Mouse (Mus musculus) left cerebral cortex, adult 18-20 months (tissue): Measurements from ENCODE around the gene Spp2. TPM values are rescaled to one million over a fixed set of nuclear protein-coding genes. Genes with fewer than 3 reads are reported as not detected.

ENCODE experiments used
- DNase-seq, 2 experiments: peaks; one replicate each; pipeline ENCODE4 v3.0.0; 2021 to 2022; ENCODE audit warnings: low spot score in 2 of 2, mixed read lengths in 1 of 2
- long read RNA-seq, 2 experiments: library from polyadenylated mRNA; stranded (forward); transcript quantifications; one replicate each; pipeline ENCODE4 v2.0.0; 2021
- total RNA-seq, 2 experiments: library from RNA; stranded (reverse); gene quantifications; 2 replicates each; pipeline ENCODE4 v1.2.3; 2021

The Spp2 gene
- total RNA-seq = under 1 TPM; 0.40 to 0.63 TPM
- long read RNA-seq, experiment 1 = 0 reads
- long read RNA-seq, experiment 2 = 0 reads

DNA sequence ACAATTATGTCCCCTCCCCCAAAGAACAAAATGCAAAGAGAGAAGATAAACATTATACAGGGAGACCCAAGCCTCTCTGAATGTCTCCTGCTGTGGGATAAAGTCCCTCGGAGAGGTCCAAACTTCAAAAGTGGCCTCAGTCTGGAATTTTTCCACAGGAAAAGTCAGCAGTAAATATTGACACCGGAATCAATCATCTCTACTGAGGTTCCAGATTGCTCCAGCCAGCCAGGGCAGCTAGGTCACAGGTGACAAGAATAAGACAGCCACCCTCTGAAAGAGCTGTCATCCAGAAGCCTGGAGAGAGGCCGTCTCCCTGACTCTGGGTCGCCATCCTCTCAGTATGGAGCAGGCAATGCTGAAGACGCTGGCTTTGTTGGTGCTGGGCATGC, at the start of gene Spp2:
Gene Spp2 (plus strand): TSS at position 155 of the 392 bp plus-strand sequence.
- no peak for DNase-seq

DNA sequence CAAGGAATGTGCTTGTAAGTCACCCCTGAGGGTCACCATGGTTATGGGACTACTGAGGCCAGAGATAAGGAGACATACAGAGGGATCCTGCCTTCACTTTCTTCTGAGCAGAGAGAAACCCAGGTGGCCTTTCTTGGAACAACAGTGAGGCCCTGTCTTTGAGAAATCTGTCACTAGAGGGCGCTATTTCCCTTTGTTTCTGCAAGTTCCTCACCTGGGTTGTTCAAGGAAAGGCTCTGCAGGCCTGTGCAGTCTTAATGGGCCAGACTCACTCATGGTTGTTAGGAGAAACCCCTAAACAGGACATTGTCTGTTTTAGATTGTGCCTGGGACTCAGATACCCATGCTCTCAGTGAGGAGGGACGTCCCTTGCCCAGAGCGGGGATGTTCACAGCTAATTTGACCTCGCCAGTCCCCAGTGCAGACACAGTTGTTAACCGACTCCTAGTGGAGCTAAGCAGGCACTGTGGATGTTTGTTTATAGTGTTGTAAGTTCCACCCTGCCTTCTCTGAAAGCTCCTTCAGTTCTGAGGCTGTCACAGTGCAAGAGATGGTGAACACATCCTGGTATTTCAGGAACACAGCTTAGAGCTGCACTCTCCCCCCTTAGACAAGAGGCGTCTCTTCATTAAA, 49.2 kb upstream of the Spp2 start:
- peak; percentile 60 to 78 for DNase-seq

DNA sequence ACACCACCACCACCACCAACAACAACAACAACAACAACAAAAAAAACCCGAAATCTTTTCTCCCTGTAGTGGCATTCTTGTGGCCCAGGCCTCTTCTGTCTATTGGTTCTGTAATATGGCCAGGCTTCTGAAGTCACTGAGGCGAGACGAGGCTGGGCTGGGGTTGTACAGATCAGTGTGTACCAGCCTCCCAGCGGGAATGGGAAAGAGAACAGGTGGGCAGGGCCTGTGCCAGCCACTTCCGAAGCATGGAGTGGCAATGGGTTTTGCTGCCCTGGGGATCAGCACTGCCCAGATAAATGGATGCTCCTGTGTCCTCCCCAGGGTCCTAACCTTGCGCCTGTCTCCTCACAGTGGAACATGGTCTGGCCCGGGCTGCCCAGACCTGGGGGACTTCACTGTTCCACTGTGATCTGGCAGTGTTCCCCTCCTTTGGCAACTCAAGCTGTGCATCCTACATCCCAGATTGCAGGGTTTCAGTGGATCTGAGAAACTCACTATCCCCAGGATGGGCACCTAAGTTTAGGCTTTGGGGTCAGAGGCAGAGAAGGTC, 48.6 kb upstream of the Spp2 start:
- no peak for DNase-seq

GRCm38 (mm10) chr1:88361085-88361484, 45.7 kb upstream of the Spp2 start:
- DNase-seq = no peak

- DNase-seq = no peak
These were observed 39.7 kb upstream of the Spp2 start for GRCm38 (mm10) chr1:88366881-88367644.

DNA sequence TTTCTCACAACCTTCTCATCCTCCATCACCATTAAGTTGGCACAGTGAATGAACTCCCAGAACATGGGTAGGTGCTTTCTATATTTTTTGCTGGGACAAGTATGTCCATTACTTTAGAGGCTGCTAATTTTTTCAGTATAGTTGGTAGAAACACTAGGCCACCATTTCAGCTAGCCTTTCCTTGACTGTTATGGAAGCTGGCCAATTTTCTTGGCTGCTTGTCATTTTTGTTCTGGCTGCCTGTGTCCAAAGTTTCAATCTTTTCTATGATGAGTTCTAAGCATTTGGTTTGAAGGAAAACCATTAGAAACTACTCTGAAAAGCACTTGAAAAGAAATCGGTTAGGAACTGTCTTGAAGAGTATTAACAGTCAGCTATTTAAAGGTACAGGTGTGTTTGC, 28.3 kb upstream of the Spp2 start:
- no peak for DNase-seq

DNA sequence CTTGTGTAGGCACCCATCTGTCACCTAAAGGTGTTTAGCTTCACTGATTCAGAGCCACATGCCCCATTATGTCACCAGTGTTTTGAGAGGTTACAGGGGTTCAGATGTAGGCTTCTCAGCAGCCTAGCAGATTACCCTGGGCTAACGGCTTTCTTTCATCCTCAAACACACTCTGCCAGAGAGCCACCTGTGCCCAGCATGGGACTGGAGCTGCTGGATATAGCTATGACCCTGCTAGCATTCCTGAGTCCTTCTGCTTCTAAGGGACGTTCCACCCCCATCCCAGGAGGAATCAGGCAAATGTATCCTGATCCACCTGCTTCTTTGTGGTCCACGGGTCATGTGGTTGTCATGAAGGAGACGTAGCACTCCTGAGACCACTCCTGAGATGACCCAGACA, 15.1 kb upstream of the Spp2 start:
- DNase-seq = no peak

- no peak for DNase-seq
These were observed 13.4 kb upstream of the Spp2 start for GRCm38 (mm10) chr1:88393321-88393720.

GRCm38 (mm10) chr1:88403378-88403777, 3.4 kb upstream of the Spp2 start:
- DNase-seq = no peak

GRCm38 (mm10) chr1:88406078-88406806, 519 bp upstream of the Spp2 start:
- no peak for DNase-seq

GRCm38 (mm10) chr1:88408340-88408739, 1.6 kb downstream of the Spp2 start:
- no peak for DNase-seq

- no peak for DNase-seq
These were observed 5.3 kb downstream of the Spp2 start for GRCm38 (mm10) chr1:88412013-88412412.

GRCm38 (mm10) chr1:88418943-88419342, 12.2 kb downstream of the Spp2 start:
- no peak for DNase-seq

GRCm38 (mm10) chr1:88422045-88422444, 15.3 kb downstream of the Spp2 start:
- DNase-seq = no peak

- DNase-seq = no peak
These were observed 16.2 kb downstream of the Spp2 start for GRCm38 (mm10) chr1:88422846-88423395.

- peak; percentile 82 to 88 for DNase-seq
These were observed 18.0 kb downstream of the Spp2 start for GRCm38 (mm10) chr1:88424602-88425252.

- peak; percentile 9 to 22 for DNase-seq
These were observed 21.4 kb downstream of the Spp2 start for GRCm38 (mm10) chr1:88427987-88428741.

DNA sequence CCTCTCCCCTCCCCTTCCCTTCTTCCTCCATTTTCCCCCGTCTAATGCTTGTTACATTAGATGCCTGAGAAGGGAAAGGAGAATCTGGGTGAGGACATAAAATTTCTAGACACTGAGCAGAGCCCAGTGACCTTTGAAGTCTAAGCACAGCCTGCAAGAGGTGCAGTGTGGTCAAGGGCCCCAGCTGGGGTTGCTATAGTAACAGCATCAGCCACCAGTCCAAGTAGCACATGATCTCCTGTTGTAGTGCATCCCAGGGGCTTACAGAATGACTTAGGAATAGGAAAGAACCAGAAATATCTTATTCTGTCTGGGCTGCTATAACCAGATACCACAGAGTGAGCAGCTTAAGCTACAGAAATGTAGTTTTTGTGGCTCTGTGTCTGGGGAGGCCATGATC, 22.7 kb downstream of the Spp2 start:
- DNase-seq = no peak

DNA sequence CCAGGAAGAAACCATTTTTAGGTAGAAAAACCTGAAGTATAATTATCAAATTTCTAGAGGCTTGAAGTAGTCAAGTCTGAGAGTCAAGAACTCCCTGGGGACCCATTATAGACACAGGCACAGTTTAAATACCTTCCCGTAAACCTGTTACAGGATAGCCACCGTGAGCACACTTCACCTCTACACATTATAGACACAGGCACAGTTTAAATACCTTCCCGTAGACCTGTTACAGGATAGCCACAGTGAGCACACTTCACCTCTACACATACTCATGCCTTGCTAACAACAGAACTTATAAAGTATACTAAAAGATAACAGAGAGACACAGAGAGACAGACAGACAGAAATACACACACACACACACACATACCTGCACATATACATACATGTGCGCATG, 24.5 kb downstream of the Spp2 start:
- no peak for DNase-seq

GRCm38 (mm10) chr1:88432601-88433000, 25.8 kb downstream of the Spp2 start:
- no peak for DNase-seq
